Mouse (Mus musculus): ENCODE measurements around the gene Ndufb10. TPM values are rescaled to one million over a fixed set of nuclear protein-coding genes. Genes with fewer than 3 reads are reported as not detected.
"Not testable (repeated sequence)": the region's sequence is repeated elsewhere in the genome, so short reads cannot be mapped to it uniquely, and the experiment has no call there.

Gene Ndufb10
- total RNA-seq, 2 experiments from 2014 or later = 208 to 222 TPM

DNA sequence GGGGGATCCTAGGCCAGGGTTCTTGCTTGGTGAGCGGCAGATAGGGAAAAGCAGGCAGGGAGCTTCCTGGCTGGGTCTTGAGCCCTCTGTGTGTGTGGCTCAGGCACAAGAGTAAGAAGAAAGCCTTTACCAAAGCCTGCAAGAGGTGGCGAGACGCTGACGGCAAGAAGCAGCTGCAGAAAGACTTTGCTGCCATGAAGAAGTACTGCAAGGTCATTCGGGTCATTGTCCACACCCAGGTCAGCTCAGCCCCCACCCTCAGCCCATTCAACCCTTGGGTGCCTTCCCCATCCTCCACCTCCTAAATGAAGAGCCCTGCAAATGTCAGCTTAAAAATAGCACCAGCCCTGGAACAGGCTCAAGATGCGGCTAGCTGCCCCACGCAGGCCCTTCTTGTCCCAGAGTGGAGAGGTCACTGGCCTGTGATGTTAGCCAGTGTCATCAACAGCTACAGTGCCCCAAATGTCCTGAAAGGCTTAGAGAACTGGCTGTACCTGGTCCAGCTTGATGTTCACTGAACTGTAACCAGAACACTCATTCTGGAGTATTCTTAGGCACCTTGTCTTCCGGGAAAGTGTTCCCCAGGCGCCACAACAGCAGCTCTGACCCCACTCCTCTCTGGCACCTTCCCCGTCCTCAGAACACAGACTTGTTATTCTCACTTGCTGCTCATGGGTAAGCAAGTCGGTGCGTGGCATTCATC lies 8.1 kb upstream of the Ndufb10 start:
- no peak for DNase-seq (ENCODE audit: extremely low spot score in 1 of 2, low spot score in 2 of 2)
- intact Hi-C loops (cut with DNase I) = no loop called here
- no peak for TF ChIP-seq CTCF (IDR thresholded peaks at IDR 0.05)
- no peak overlapping the region for H3K27ac ChIP-seq
- no peak overlapping the region for H3K4me3 ChIP-seq

DNA sequence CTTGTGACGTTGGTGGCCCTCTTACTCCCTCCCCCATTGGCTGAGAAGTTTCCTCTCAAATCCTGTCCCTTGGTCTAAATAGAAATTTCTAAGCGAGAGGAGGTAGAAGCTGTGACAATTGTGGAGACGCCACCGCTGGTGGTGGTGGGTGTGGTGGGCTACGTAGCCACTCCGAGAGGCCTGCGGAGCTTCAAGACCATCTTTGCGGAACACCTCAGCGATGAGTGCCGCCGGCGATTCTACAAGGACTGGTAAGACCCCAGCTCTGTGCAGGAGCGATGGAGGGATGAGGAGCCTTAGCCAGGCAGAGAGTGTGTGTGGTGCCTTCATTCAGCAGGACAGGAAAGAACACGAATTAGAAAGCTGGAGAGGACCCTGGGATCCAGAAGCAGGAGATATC lies 6.5 kb upstream of the Ndufb10 start:
- intact Hi-C loops (cut with DNase I) = no loop called here
- no peak overlapping the region for H3K27ac ChIP-seq
- TF ChIP-seq CTCF (IDR thresholded peaks at IDR 0.05) = no peak
- no peak overlapping the region for H3K4me3 ChIP-seq
- no peak for DNase-seq (ENCODE audit: extremely low spot score in 1 of 2, low spot score in 2 of 2)

DNA sequence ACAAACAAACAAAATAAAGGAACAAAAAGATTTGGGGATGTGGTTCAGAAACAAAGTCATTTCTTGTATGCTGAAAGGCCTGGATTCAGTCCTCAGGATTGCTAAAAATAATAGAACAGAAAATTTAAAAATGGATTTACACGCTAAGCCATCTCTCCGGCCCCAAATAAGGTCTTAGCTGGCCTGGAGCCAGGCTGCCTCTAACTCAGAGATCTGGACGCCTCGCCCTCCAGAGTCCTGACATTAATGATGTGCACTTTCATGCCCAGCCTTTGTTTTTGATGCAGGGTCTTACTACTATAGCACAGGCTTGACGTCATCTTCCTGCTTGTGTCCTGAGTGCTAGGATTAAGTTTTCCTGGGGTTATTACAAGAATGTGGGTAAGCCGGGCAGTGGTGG lies 4.8 kb upstream of the Ndufb10 start:
- intact Hi-C loops (cut with DNase I) = no loop called here
- no peak for TF ChIP-seq CTCF (IDR thresholded peaks at IDR 0.05)
- H3K27ac ChIP-seq = no peak overlapping the region
- no peak for DNase-seq (ENCODE audit: extremely low spot score in 1 of 2, low spot score in 2 of 2)
- no peak overlapping the region for H3K4me3 ChIP-seq

DNA sequence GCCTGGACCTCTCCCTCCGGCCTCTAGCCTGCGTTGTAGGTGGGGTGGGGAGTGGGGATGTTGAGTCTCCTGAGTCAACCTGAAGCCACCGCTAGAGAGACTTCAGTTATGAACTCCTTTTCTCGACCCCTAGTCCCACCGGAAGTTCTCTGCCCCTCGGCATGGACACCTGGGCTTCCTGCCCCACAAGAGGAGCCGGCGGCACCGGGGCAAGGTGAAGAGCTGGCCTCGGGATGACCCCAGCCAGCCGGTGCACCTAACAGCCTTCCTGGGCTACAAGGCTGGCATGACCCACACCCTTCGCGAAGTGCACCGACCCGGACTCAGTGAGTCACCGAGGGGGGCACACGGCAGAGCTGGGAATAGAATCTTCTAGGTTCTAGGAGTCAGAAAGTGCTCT lies 3.9 kb upstream of the Ndufb10 start:
- intact Hi-C loops (cut with DNase I) = no loop called here
- H3K4me3 ChIP-seq = no peak overlapping the region

DNA sequence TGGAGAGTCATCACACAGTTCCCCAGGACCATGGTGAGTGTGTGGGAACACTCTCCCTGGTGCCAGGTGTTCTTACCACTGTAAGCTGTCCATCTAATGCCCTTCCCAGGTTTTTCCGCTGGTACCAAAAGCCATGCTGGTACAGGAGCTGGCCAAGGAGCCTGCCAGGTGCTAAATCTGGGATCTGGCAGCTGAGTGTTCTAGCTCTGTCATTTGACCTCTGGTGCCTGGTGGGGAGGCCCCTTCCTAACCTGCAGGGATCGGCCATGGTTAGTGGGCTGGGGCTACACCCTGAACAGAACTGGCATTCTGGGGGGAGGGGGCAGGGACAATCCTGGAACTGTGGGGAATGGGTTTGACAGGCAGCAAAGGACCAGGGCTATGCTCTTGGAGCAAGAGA lies 3.3 kb upstream of the Ndufb10 start, which contains the start of gene Rpl3l:
Gene Rpl3l, plus strand, starts transcription at position 203 of the 400 bp plus-strand sequence.
- Histone ChIP-seq H3K4me3 (no peak within 1 kb of the TSS), H3K27ac (no peak within 1 kb of the TSS)
- DNase-seq (ENCODE audit: extremely low spot score in 1 of 2, low spot score in 2 of 2) = peak in 1 of 2 experiments; percentile 6
- intact Hi-C loops (cut with DNase I) = no loop called here
- TF ChIP-seq CTCF (IDR thresholded peaks at IDR 0.05) = no peak

More for the DNA sequence above, 3.9 kb upstream of the Ndufb10 start:
- no peak overlapping the region for H3K27ac ChIP-seq
- no peak for TF ChIP-seq CTCF (IDR thresholded peaks at IDR 0.05)
- DNase-seq (ENCODE audit: extremely low spot score in 1 of 2, low spot score in 2 of 2) = peak in 1 of 2 experiments; percentile 6

DNA sequence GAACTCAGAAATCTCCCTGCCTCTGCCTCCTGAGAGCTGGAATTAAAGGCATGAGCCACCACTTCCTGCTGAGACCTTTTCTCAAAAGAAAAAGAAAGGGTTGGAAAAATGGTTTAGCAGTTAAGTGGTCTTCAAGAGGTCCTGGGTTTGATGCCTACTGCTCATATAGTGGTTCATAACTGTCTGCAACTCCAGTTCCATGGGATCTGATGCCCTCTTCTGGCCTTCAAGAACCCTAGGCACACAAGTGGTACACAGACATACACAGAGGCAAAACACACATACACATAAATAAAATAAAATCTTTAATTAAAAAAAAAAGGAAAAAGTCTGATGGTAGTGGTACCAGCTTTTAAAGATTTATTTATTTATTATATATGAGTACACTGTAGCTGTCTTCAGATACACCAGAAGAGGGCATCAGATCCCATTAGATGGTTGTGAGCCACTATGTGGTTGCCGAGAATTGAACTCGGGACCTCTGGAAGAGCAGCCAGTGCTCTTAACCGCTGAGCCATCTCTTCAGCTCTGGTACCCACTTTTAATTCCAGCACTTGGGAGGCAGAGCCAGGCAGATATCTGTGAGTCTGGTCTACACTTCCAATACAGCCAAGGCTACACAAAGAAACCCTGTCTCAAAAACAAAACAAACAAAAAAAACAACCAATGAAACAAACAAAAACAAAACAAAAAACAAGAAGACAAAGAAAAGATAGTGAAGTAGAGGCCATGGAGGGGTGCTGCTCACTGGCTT lies 1.5 kb upstream of the Ndufb10 start:
- H3K27ac ChIP-seq = no peak overlapping the region
- no peak; the same call in 1 of the 2 replicates for TF ChIP-seq CTCF (IDR thresholded peaks at IDR 0.05)
- intact Hi-C loops (cut with DNase I) = no loop called here
- no peak for DNase-seq (ENCODE audit: extremely low spot score in 1 of 2, low spot score in 2 of 2)
- no peak overlapping the region for H3K4me3 ChIP-seq

DNA sequence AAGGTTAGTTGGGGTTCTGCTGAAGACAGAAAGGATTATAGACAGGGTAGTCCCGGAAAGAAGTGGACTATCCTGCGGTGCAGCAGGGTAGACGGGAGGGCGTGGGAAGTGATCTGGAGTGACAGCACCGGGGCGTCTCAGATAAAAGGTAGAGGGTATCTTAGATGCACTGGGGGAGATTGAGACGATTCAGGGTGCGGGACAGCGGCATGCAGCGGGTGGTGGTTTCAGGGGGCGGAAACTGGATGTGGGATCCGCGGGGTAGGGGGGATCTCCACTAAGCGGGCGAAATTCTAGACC lies 447 bp downstream of the Ndufb10 start:
- DNase-seq (ENCODE audit: extremely low spot score in 1 of 2, low spot score in 2 of 2) = no peak
- Histone ChIP-seq H3K27ac (peak overlapping the region; percentile 98), H3K4me3 (peak overlapping the region; percentile 87)
- intact Hi-C loops (cut with DNase I) = no loop called here
- no peak for TF ChIP-seq CTCF (IDR thresholded peaks at IDR 0.05)

DNA sequence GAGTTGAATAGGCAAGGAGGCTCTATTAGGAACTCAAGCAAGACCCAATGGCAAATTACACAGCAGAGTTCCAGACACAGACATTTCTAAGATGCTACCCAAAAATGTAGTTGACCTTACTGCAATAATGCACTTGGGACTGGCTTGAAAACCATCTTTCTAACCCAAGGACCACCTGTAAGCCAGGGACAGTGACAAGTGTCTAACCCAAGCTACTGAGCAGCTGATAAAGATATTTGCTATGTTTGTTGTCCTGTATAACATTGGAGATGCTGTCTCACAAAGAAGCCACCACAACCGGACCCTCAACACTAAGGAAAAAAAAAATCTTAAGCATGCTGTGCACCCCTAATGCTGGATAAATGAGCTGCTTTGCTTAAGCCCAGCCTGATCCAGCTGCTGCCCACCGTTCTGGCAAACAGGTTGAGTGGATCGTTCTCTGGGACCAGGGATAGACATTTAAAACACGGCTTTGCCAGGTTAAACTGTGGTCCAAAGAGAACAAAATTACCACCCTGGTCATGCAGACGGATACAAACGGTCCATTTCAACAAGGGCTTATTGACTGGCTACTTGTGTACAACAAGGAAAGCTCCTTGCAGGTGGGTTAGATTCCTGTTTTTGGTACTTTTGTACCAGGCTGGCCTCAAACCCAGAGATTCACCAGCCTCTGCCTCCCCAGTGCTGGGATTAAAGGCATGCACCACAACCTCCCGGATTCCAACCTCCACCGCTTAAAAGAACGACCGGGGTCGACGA lies 977 bp downstream of the Ndufb10 start:
- intact Hi-C loops (cut with DNase I) = no loop called here
- no peak for TF ChIP-seq CTCF (IDR thresholded peaks at IDR 0.05)
- Histone ChIP-seq H3K27ac (peak overlapping the region; percentile 98), H3K4me3 (peak overlapping the region; percentile 87)
- DNase-seq (ENCODE audit: extremely low spot score in 1 of 2, low spot score in 2 of 2) = peak in 1 of 2 experiments; percentile 7

DNA sequence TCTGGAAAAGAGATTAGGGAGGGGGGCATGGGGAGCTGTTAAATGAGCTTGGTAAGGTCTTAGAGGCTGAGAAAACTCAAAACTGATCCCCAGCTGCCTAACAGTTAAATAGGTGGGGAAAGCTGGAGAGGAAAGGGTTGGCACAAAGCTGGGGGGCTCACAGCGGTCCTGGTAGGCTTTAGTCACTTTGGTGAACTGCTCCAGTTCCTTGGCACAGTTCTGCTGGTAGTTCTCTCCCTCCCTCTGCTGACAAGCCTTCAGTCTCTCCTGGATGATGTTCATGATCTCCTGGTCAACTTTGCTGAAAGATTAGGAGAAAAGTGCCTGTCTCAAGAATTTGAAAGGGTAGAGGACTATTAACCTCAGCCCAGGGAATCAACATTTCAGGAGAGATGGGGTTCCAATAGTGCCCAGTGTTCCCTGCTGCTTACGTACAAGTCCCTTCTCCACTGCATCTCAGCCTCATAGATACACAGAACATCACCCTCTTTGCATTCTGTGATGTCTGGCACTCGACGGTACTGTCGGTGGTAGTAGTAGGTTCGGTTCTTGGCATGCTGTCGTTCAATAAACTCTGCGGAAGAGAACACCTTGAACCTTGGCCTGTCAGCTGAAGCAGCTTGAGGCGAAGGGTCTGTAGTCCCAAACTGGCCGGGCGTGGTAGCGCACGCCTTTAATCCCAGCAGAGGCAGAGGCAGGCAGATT lies 1.9 kb downstream of the Ndufb10 start:
- intact Hi-C loops (cut with DNase I) = no loop called here
- no peak overlapping the region for H3K27ac ChIP-seq
- TF ChIP-seq CTCF (IDR thresholded peaks at IDR 0.05) = no peak
- no peak overlapping the region for H3K4me3 ChIP-seq
- no peak for DNase-seq (ENCODE audit: extremely low spot score in 1 of 2, low spot score in 2 of 2)

DNA sequence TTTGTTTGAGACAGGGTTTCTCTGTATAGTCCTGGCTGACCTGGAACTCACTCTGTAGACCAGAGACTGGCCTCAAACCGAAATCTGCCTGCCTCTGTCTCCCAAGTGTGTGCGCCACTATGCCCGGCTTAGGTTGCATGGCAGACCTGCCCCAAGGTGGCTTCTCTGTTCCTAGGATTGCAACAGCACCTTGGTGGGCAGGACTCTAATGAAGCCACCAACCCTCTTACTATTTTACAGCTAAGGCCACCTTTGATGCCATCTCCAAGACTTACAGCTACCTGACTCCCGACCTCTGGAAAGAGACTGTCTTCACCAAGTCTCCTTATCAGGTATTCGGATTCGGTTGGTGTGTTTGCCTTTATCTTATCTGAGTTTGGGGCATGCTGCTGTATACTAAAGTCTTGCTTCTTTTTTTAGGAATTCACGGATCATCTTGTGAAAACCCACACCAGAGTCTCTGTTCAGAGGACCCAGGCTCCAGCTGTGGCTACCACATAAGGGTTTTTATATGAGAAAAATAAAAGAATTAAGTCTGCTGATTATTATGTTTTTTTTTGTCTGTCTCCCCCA lies 2.8 kb downstream of the Ndufb10 start:
- 0 out of 2 replicates have a peak overlapping the region, but pooled peaks have one; percentile 11 for H3K4me3 ChIP-seq
- peak in 1 of 2 experiments; percentile 7 for DNase-seq (ENCODE audit: extremely low spot score in 1 of 2, low spot score in 2 of 2)
- H3K27ac ChIP-seq; intact Hi-C loops (cut with DNase I): not testable (repeated sequence)

DNA sequence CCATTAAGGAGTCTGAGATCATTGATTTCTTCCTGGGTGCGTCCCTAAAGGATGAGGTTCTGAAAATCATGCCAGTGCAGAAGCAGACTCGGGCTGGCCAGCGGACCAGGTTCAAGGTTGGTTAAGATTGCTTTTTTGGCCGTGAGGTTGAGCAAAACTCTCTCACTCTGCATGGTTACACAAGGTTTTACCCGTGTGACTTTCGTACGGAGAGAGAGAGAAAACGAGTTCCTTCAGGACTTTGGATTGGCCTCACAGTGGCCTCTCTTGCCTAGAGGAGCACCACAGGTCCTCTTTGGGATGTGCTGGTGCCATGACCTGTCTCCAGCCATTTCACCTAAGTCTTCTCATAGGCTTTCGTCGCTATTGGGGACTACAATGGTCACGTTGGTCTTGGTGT lies 3.7 kb downstream of the Ndufb10 start:
- DNase-seq (ENCODE audit: extremely low spot score in 1 of 2, low spot score in 2 of 2) = peak in 1 of 2 experiments; percentile 5
- Histone ChIP-seq H3K4me3 (peak overlapping the region; percentile 77), H3K27ac (peak overlapping the region; percentile 84)
- intact Hi-C loops (cut with DNase I) = not testable (repeated sequence)
